Mouse (Mus musculus) myocyte (in vitro differentiated cells): Measurements from ENCODE around the gene Nr4a3.

Experiments used
- CEBPB ChIP-seq: IDR thresholded peaks from 2 replicates; pipeline ENCODE4 v1.6.1; 2011; ENCODE audit warnings: mild to moderate bottlenecking, moderate library complexity; ENCODE audit not compliant: poor library complexity, insufficient read depth, severe bottlenecking
- MAX ChIP-seq: IDR thresholded peaks from one replicate; pipeline ENCODE4 v1.6.1; 2011; ENCODE audit warnings: low read depth, mild to moderate bottlenecking, control low read depth
- MYOD1 ChIP-seq, 3 experiments: IDR thresholded peaks; one replicate each; pipeline ENCODE4 v1.6.1; 2011; ENCODE audit warnings: control low read depth in 2 of 3, low read depth in 2 of 3, mild to moderate bottlenecking in 2 of 3, moderate library complexity in 1 of 3; ENCODE audit not compliant: insufficient read length in 2 of 3, control insufficient read depth in 1 of 3
- POLR2A ChIP-seq: IDR thresholded peaks from one replicate; pipeline ENCODE4 v1.6.1; 2011; ENCODE audit warnings: low read depth, mild to moderate bottlenecking, control low read depth, moderate library complexity; ENCODE audit not compliant: insufficient read length
- POLR2AphosphoS2 ChIP-seq: IDR thresholded peaks from one replicate; pipeline ENCODE4 v1.6.1; 2011; ENCODE audit warnings: low read depth, control low read depth; ENCODE audit not compliant: insufficient read length
- TCF12 ChIP-seq: IDR thresholded peaks from one replicate; pipeline ENCODE4 v1.6.1; 2011; ENCODE audit warnings: mild to moderate bottlenecking, control low read depth; ENCODE audit not compliant: poor library complexity, insufficient read depth, severe bottlenecking
- TCF3 ChIP-seq: IDR thresholded peaks from one replicate; pipeline ENCODE4 v1.6.1; 2011; ENCODE audit warnings: low read depth, control low read depth; ENCODE audit not compliant: insufficient read length
- USF1 ChIP-seq: IDR thresholded peaks from one replicate; pipeline ENCODE4 v1.6.1; 2011; ENCODE audit warnings: low read depth, mild to moderate bottlenecking, control low read depth, moderate library complexity

GRCm38 (mm10) chr4:48051086-48051673 is 6.2 kb downstream of the Nr4a3 start:
- TF ChIP-seq POLR2A, result no peak
- TF ChIP-seq TCF12, result no peak
- TF ChIP-seq MYOD1 (IDR thresholded peaks at IDR 0.05; ENCODE audit: control insufficient read depth in 1 of 3, insufficient read length in 2 of 3, low read depth in 2 of 3), result no peak
- no peak for TF ChIP-seq MAX
- TF ChIP-seq TCF3, result no peak
- TF ChIP-seq POLR2AphosphoS2, result no peak
- TF ChIP-seq USF1, result no peak
- TF ChIP-seq CEBPB, result no peak
